Mouse (Mus musculus): ENCODE measurements around the gene Ceacam9. TPM values are rescaled to one million over a fixed set of nuclear protein-coding genes. Genes with fewer than 3 reads are reported as not detected.
"Not testable (repeated sequence)": the region's sequence is repeated elsewhere in the genome, so short reads cannot be mapped to it uniquely, and the experiment has no call there.

Ceacam9 gene
- polyA plus RNA-seq, 1 experiment: not detected

DNA sequence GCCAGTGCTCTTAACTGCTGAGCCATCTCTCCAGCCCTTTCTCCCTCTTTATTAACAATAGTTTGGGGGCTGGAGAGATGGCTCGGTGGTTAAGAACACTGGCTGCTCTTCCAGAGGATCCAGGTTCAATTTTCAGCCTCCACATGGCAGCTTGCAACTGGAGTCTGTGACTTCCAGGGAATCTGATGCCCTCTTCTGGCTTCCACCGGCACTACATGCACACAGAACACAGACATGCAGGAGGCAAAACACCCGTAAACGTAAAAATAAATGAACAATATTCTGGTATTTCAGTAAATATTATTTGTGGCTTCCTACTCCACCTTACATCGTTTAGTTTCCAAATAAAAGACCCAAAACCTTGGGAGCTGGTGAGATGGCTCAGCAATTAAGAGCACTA, 11.1 kb upstream of the Ceacam9 start:
- Histone ChIP-seq H3K4me3 (replicated peaks; ENCODE audit: extremely low read depth, low read depth, low read length) (no peak overlapping the region), H3K4me1 (ENCODE audit: control insufficient read depth, insufficient read depth, low read length) (no peaks in the 10 kb centered on the region)
- 77% methylated on average over 5 of the region's 5 CpGs for WGBS
- TF ChIP-seq CTCF (IDR thresholded peaks at IDR 0.05; ENCODE audit: insufficient read depth, low read length): no peak
- TF ChIP-seq POLR2A (IDR thresholded peaks at IDR 0.05; ENCODE audit: borderline replicate concordance, extremely low read depth, low read depth, low read length): no peak
- no peak for DNase-seq

DNA sequence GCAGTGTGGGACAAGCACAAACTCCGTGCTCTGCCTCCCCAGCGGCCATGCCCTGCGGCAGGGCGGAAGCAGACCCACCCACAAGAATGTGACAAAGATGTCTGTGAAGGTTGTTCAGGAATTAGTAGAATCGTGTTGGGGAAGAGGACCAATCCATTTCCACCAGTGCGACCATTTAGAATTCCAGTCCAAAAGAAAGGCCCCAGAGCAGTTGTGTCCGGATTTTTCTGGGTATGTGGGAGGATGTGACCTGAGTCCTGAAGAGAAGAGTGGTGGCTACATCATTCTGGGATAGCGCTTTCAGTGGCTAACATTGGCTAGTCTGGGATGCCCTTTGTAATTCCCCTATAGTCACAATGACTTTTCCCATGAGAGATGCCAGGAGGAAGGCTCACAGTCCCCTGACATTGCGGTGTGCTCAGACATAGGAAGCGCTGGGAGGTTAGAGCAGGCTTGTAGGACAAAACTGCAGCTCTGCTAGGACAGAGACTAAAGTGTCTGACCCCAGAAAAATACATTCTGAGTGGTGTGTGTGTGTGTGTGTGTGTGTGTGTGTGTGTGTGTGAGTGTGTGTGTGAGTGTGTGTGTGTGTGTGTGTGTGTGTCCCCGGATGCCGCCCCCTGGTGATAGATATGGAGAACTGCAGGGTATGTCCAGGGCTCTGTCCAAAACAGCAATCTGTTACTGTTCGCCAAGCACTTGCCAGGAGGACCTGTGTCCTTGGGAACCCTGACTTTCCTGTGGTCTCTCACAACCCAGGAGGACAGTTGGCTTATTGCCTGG, 8.9 kb upstream of the Ceacam9 start:
- H3K4me1 ChIP-seq (ENCODE audit: control insufficient read depth, insufficient read depth, low read length): no peaks in the 10 kb centered on the region
- no peak for DNase-seq
- no peak for TF ChIP-seq CTCF (IDR thresholded peaks at IDR 0.05; ENCODE audit: insufficient read depth, low read length)
- TF ChIP-seq POLR2A (IDR thresholded peaks at IDR 0.05; ENCODE audit: borderline replicate concordance, extremely low read depth, low read depth, low read length): no peak
- WGBS: 72% methylated on average over 13 of the region's 13 CpGs
- no peak overlapping the region for H3K4me3 ChIP-seq (replicated peaks; ENCODE audit: extremely low read depth, low read depth, low read length)

DNA sequence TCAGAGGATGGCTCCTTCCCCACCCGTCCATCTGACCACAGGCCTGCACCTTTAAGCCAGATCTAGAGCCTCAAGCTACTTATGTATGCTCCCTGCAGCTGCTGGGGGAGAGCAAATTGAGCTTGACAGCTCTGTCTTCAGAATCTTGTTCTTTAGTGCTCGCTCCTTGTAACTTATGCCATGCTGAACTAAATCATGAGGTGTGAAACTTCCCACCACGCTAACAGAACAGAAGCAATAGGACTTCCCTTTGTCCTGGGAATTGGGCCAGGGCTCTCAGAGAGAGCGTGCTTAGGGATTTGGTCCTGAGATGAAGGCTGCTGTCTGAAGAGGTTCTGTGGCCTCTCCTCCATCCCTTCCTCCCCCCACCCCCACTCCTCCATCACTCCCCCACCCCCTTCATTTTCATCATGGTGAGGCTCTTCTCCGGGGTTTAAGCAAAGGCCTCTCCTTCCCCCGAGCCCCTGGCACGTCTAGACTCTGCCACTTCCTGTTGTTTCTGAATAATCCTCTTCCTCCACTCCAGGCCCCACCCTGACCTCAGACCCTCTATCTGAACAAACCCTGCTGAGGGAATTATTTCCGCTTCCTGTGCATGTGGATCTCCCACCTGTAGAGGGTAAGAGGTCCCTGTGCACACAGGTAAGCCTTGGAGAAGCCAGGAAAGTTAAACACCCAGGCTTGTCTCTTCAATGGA, 5.1 kb upstream of the Ceacam9 start:
- not testable (repeated sequence) for H3K4me3 ChIP-seq (replicated peaks; ENCODE audit: extremely low read depth, low read depth, low read length); DNase-seq; H3K4me1 ChIP-seq (ENCODE audit: control insufficient read depth, insufficient read depth, low read length)
- WGBS: 38% methylated on average over 8 of the region's 8 CpGs

DNA sequence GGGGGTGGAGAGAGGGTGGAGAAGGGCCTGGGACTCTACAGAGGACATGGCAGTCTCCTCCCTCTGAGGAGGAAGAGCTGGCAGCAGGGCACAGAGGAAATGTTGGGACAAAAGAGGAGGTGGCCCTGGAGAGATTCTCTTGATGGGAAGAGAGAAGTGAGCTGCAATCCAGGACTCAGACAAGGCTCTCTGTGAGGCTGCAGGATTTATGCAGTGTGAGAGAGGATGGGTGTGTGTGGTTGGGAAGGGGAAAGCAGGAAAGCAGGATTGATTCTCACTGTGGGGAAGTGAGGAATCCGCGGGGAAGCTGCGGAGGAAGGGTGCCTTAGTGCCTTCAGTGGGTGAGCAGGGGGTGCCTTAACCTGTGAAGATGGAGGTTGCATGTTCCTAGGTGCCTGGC, 761 bp downstream of the Ceacam9 start:
- H3K4me3 ChIP-seq (replicated peaks; ENCODE audit: extremely low read depth, low read depth, low read length); H3K4me1 ChIP-seq (ENCODE audit: control insufficient read depth, insufficient read depth, low read length); DNase-seq: not testable (repeated sequence)
- WGBS: 64% methylated on average over 3 of the region's 3 CpGs

DNA sequence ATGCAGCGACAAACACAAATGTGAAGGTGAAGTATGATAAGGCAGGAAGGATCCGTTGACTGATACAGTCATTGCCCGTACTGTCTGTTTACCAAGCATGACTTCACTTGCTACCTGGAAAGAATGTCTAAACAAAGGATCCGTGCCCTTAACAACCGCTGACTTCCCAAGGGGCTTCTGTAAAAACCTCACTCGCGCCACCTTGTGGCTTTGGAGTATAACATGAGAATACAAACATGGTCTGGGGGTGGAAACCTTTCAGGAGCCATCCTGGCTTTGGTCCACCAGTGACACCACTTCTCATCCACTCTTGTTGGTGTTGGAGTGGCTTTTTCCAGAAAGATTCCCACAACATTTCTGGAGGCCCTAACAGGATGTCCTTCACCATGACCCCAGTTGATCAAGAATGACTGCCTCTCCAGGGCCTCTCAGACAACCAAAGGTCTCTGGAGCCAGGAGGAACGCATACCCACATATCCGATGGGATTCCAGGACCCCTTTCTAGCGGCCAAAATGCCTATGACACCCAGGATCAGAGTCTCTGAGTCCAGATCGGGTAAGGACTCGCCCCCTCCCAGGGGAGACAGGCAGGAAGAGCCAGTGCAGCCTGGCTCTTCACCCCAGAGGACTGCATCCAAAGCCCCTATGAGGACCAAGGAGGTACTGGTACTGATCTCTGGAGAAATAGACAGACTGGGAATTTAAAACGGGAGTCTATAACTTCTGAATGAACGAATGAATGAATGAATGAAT, 7.0 kb downstream of the Ceacam9 start:
- peak; percentile 58 for TF ChIP-seq CTCF (IDR thresholded peaks at IDR 0.05; ENCODE audit: insufficient read depth, low read length)
- TF ChIP-seq POLR2A (IDR thresholded peaks at IDR 0.05; ENCODE audit: borderline replicate concordance, extremely low read depth, low read depth, low read length): no peak
- DNase-seq: peak; percentile 59
- peaks cover 8% of the 10 kb centered on the region for H3K4me1 ChIP-seq (ENCODE audit: control insufficient read depth, insufficient read depth, low read length)
- WGBS: 20% methylated on average over 14 of the region's 14 CpGs
- no peak overlapping the region for H3K4me3 ChIP-seq (replicated peaks; ENCODE audit: extremely low read depth, low read depth, low read length)

DNA sequence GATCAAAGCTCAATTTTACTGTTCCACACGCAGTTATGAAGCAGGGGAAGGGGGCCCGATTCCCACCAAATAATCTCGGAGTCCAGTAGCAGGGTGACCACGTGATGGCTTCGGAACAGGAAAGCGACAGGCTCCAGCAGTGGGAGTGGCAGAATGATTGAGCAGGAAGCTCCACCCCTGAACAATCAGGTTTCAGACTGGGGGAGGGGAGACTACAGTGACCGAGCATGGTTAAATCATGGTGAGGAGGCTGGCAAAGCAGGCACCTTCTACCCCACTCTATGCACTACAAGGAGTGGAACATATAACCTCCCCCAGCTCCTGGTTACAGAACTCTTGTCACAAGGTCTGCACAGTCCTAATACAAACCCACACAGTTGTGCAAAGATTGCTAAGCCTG, 7.8 kb downstream of the Ceacam9 start:
- not testable (repeated sequence) for H3K4me1 ChIP-seq (ENCODE audit: control insufficient read depth, insufficient read depth, low read length); DNase-seq; H3K4me3 ChIP-seq (replicated peaks; ENCODE audit: extremely low read depth, low read depth, low read length)
- 1% methylated on average over 7 of the region's 7 CpGs for WGBS

DNA sequence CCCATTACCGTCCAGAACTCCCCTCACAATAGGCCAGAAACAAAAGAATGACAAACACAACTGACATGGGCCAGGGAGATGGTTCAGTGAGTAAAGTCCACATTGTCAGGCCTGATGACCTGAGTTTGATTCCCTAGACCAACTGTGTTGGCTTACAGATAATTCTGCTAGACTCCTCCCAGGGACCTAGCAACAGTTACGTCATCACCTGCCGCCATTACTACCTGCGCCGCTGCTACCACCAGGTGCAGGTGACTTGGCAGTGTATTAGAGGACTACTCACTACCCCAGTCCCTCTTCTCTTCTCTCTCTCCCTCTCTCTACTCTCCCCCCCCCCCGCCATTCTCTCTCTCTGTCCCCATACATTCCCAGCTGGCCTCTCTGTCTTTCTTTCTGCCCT, 9.1 kb downstream of the Ceacam9 start:
- no peak for DNase-seq
- 92% methylated on average over 6 of the region's 6 CpGs for WGBS
- TF ChIP-seq POLR2A (IDR thresholded peaks at IDR 0.05; ENCODE audit: borderline replicate concordance, extremely low read depth, low read depth, low read length): no peak
- TF ChIP-seq CTCF (IDR thresholded peaks at IDR 0.05; ENCODE audit: insufficient read depth, low read length): no peak
- Histone ChIP-seq H3K4me3 (replicated peaks; ENCODE audit: extremely low read depth, low read depth, low read length) (no peak overlapping the region), H3K4me1 (ENCODE audit: control insufficient read depth, insufficient read depth, low read length) (peaks cover 8% of the 10 kb centered on the region)

DNA sequence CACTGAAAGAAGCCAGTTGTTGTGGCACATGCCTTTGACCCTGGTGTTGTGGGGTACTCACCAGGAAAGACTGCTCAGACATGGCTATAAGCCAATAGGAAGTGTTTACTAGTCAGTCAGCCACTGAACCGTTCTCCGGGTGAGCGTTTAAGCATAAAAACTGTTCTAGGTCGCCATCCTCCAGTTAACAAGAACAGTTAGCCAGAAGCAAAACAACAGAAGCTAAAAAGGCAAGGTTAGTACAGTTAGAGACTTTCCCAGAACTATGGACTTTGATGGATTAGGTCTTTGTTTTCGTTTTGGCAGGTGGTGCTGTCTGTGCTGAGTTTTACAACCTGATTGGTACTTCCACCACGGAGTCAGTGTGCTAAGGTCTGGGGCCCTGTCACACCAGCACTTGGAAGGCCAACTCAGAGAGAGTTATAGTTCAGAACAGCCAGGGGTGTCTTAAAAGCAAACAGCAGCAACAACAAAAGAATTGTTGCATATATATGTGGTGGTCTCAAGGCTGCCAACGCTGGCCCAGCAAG, 10.2 kb downstream of the Ceacam9 start:
- TF ChIP-seq POLR2A (IDR thresholded peaks at IDR 0.05; ENCODE audit: borderline replicate concordance, extremely low read depth, low read depth, low read length): no peak
- DNase-seq: no peak
- WGBS: 35% methylated on average over 7 of the region's 7 CpGs
- H3K4me3 ChIP-seq (replicated peaks; ENCODE audit: extremely low read depth, low read depth, low read length): no peak overlapping the region
- H3K4me1 ChIP-seq (ENCODE audit: control insufficient read depth, insufficient read depth, low read length): peaks cover 8% of the 10 kb centered on the region

DNA sequence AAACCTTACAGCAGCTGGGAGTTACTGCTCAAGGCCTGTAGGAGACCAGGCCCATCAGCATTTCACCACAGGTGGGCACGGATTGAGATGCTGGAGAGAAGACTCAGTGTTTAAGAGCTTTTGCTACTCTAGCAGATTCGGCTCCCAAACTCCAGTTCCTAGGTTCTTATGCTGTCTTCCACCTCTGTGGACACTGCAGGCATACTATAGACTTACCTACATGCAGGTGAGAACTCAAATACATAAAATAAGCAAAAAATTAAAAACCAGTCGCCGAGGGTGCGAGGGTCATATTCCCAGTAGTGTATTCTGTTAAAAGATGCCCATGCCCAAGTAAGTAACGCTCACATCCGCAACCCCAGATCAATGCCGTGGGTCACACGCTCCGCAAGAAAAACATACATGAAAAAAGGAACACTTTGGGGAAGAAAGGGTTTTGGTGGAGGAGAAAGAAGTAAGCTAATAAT, 15.9 kb downstream of the Ceacam9 start:
- Histone ChIP-seq H3K4me1 (ENCODE audit: control insufficient read depth, insufficient read depth, low read length) (peaks cover 7% of the 10 kb centered on the region; the same call in 1 of the 2 replicates), H3K4me3 (replicated peaks; ENCODE audit: extremely low read depth, low read depth, low read length) (no peak overlapping the region)
- WGBS: 46% methylated on average over 10 of the region's 10 CpGs
- TF ChIP-seq CTCF (IDR thresholded peaks at IDR 0.05; ENCODE audit: insufficient read depth, low read length): no peak
- TF ChIP-seq POLR2A (IDR thresholded peaks at IDR 0.05; ENCODE audit: borderline replicate concordance, extremely low read depth, low read depth, low read length): no peak
- no peak for DNase-seq

Data from lung, adult 2 months (tissue).